Mouse (Mus musculus) megakaryocyte-erythroid progenitor cell, adult 5-6 weeks (primary cell): Measurements from ENCODE around the gene Jup. TPM values are rescaled to one million over a fixed set of nuclear protein-coding genes. Genes with fewer than 3 reads are reported as not detected.

ENCODE experiments used
- ATAC-seq: replicated peaks from 2 replicates; pipeline ENCODE4 v1.8.0; 2016; ENCODE audit warnings: mild to moderate bottlenecking, inconsistent platforms; ENCODE audit not compliant: severe bottlenecking, poor library complexity, low FRiP score, low TSS enrichment
- total RNA-seq, 2 experiments: library from RNA; stranded (forward) in 1 of 2; stranded (reverse) in 1 of 2; fragments of 200-1000, 215-1000 nt in 1 of 2; fragments of >200 nt in 1 of 2; fragmentation: Nextera tagmentation in 1 of 2; gene quantifications; 2 replicates each; pipeline ENCODE4 v1.2.3; 2014 to 2017

The Jup gene
- total RNA-seq, 2 experiments from 2014 or later = 0.52 to 0.81 TPM

GRCm38 (mm10) chr11:100409686-100410085 is 12.1 kb upstream of the Jup start:
- no peak for ATAC-seq

GRCm38 (mm10) chr11:100408835-100409462 is 11.4 kb upstream of the Jup start:
- no peak for ATAC-seq

- peak; percentile 76 for ATAC-seq
These were observed 10.7 kb upstream of the Jup start for GRCm38 (mm10) chr11:100408076-100408834.

GRCm38 (mm10) chr11:100406995-100407705 is 9.6 kb upstream of the Jup start:
- ATAC-seq = no peak

- no peak for ATAC-seq
These were observed 8.7 kb upstream of the Jup start for GRCm38 (mm10) chr11:100406273-100406672.

GRCm38 (mm10) chr11:100404456-100405074 is 7.0 kb upstream of the Jup start:
- no peak for ATAC-seq

- ATAC-seq = no peak
These were observed 6.0 kb upstream of the Jup start for GRCm38 (mm10) chr11:100403445-100404134.

- no peak for ATAC-seq
These were observed 5.1 kb upstream of the Jup start for GRCm38 (mm10) chr11:100402682-100403081.

GRCm38 (mm10) chr11:100402240-100402639 is 4.7 kb upstream of the Jup start:
- ATAC-seq = peak; percentile 40; the same call in 1 of the 2 replicates

- no peak for ATAC-seq
These were observed 3.3 kb upstream of the Jup start for GRCm38 (mm10) chr11:100400842-100401241.

GRCm38 (mm10) chr11:100399727-100400538 is 2.4 kb upstream of the Jup start:
- no peak for ATAC-seq

GRCm38 (mm10) chr11:100399320-100399719 is 1.8 kb upstream of the Jup start:
- no peak for ATAC-seq

- ATAC-seq = no peak
These were observed 954 bp upstream of the Jup start for GRCm38 (mm10) chr11:100398517-100398916.

GRCm38 (mm10) chr11:100396886-100397599 is 520 bp downstream of the Jup start:
- no peak for ATAC-seq

GRCm38 (mm10) chr11:100395861-100396631 is 1.5 kb downstream of the Jup start:
- ATAC-seq = no peak

- ATAC-seq = no peak
These were observed 2.4 kb downstream of the Jup start for GRCm38 (mm10) chr11:100395200-100395599.

- ATAC-seq = no peak
These were observed 3.0 kb downstream of the Jup start for GRCm38 (mm10) chr11:100394353-100395074.
